Mouse (Mus musculus) ovary, postnatal 10 days (tissue): ENCODE data around the gene Ccl24.

Experiments used
- DNase-seq: peaks from one replicate; pipeline ENCODE4 v3.0.0; 2022; ENCODE audit warnings: low spot score

Ccl24 gene

DNA sequence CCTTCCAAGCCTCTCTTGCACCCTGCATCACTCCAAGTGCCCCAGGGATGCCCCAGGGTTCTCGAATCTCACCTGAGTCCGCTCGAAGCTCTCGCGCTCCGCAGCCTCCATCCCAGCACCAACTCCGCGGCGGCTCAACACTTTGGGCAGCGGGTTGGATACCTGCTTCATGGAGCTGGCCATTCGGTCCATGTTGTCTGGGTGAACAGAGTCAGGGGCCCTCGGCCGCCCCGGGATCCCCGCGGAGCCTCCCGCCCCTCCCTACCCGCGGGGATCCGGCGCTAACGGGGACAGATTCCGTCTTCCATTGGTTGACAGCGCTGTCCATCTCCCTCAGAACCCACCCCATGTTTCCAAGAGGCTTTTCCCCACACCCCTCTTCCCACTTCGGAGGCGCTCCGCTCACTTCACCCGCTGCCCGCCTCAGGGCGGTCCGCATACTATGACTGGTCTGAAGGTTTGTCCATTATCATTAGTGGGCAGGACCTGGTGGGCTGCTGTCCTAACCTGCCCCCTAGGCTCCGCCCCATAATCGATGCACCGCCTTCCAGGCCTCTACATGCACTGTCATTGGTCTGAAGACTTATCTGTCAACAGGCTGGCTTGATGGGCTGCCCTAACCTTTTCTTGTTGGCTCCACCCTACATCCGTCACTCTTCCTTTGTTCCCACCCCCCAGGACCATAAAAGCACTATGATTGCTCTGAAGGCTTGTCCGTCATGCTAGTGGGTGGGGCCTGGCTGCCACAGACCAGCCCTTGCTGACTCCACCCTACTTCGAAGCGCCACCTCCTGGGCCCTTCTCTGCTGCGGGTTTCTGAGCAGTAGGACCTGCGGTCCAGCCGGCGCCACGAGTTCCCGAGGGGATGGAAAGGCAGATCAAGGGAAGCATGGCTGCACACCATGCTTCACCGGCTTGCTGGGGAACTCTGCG is 27.7 kb downstream of the Ccl24 start, which contains the start of gene Hip1:
Hip1 (minus strand) TSS at position 256 of the 933 bp plus-strand sequence.
- DNase-seq, result peak; percentile 96

DNA sequence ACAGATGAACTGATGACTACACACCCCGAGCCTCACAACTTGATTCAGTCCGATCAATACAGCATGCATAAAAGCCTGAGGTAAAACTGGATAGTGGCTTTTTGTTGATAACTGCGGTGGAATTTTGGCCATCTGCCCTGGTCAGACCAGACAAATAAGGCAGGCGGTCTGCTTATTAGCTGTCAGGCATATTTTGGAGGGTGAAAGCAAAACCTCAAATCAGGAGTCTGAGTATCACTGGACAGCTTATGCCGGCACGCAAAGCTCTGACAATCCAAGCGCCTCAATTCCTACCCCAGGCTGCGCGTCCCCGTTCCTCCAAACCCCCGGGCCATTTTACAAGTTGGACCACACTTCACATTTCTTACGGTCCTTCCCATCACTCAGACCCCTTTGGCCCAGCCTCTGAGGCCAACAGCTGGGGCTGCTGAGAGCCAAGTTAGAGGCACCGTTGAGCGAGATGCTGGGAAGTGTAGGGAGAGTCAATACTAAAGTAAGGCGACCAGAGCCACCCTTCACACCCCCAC is 28.8 kb downstream of the Ccl24 start:
- DNase-seq, result no peak

GRCm38 (mm10) chr5:135537794-135538214 is 35.0 kb downstream of the Ccl24 start:
- no peak for DNase-seq

DNA sequence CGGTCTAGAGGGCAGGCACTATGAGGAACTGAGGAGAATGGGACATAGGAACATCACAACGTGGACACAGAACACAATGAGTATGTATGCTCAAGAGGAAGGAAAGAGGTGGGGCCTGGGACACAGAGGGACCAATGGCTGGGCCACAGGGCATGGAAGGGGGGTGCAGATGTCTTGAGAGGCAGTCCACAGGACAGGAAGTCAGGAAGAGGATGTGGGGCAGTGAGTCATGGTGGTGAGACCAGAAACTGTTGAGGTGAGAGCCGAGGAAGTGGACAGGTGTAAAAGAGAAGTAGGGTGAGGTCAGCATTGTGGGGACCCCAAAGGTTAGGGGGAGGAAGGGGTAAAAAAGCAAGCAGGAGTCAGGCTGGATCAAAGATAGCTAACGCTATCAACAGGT is 35.5 kb downstream of the Ccl24 start:
- no peak for DNase-seq

- no peak for DNase-seq
Measured at GRCm38 (mm10) chr5:135535867-135536266, 37.0 kb downstream of the Ccl24 start.

DNA sequence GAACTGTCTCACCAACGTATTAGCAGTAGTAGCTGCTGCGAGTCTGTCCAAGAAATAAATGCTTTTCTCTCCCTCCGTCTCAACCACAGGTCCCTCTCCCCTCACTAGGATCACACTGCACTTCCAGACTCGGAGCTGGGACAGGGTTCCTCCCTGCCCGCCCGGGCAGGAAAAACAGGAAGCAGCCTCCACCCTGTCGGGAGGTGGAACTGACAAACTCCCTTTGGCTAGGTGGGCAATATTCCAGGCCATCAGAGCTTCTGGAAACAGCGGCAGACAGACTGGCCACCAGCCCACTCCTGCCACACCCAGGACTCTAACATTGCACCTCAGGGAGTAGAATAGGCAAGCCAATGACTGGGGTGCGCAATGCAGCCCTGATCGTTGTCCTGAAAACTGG is 39.4 kb downstream of the Ccl24 start:
- DNase-seq, result no peak

- DNase-seq, result no peak
Measured at GRCm38 (mm10) chr5:135531306-135531845, 41.5 kb downstream of the Ccl24 start.

DNA sequence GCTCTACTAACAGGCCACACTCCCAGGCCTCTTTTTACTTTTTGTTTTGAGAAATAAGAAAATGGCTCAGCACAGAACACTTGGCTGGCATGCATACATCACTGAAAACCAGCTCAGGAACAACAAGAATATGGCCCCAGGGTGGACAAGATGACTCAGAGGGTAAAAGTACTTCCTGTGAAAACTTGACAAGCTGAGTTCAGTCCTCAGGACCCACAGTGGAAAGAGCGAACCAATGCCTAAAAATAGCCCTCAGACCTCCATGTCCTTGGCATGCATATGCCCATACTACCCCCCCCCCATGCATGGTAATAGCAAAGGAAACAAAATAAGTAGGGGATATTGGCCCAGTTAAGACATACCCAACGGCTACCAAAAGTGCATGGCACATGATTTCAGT is 42.9 kb downstream of the Ccl24 start:
- no peak for DNase-seq

- DNase-seq, result no peak
Measured at GRCm38 (mm10) chr5:135529310-135529709, 43.5 kb downstream of the Ccl24 start.

DNA sequence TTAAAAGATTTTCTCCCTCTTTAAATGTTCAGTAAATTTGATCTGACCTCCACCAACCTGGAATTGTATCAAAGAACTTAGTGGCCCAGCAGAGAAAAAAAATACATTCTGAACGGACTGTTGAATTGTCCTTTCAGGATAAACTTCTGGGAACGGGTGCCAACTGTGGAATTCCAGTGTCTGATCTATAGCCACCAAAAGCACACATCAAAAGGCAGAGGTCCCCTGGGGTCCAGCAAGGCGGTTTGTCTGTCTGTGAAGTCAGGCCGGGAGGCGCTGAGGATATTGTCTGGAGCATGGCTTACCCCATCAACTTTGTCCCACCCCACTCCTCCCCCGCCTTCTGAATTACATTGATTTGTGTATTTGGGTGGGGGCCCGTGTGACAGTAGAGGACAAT is 44.9 kb downstream of the Ccl24 start:
- no peak for DNase-seq

- DNase-seq, result no peak
Measured at GRCm38 (mm10) chr5:135524660-135525560, 47.9 kb downstream of the Ccl24 start.

DNA sequence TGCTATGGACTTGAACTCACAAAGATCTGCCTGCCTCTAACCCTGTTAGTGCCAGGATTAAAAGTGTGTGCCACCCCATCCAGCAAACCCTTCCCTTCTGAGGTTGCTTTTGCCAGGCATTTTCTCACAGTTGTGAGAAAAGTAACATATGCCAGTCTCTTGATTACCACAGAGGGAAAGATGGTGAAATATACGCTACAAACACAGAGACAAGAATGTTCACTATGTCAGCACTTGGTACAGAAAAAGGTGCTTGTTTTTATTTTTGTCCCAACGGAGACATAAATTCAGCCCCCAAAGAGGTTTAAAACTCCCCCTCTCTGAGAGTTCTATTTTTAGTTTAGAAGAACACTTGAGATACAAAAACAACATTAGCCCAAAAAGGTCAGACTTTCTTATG is 48.8 kb downstream of the Ccl24 start:
- DNase-seq, result no peak

- DNase-seq, result no peak
Measured at GRCm38 (mm10) chr5:135522111-135522722, 50.6 kb downstream of the Ccl24 start.
